ENCODE assay signal across 10 mouse cellular contexts in genomic region chr4:62944326-62944879, GRCm38 (mm10). TPM values are rescaled to one million over a fixed set of nuclear protein-coding genes. Genes with fewer than 3 reads are reported as not detected.
DNase-seq lines count a peak whose midpoint lies in the region; ATAC-seq and TF ChIP-seq lines count a peak whose summit lies in the region.
"Had no signal": no experiment of that assay in that cellular context is flagged by ENCODE, and none has a peak within 500 bp of the region (broad histone marks: within the 10 kb centered on the region; RNA-seq: fewer than 3 reads in every experiment).

No protein-coding gene starts in this region.

- no peaks in the 10 kb centered on the region for H3K27me3 ChIP-seq in forebrain, postnatal 0 days (ENCODE audit: insufficient read depth, low read length)
- H3K27me3 ChIP-seq in forebrain, embryonic 10.5 days (ENCODE audit: poor library complexity, severe bottlenecking) = no peaks in the 10 kb centered on the region
- H3K27me3 ChIP-seq in forebrain, embryonic 11.5 days (ENCODE audit: control insufficient read depth, insufficient read depth, low read length) = no peaks in the 10 kb centered on the region
- H3K27me3 ChIP-seq: hindbrain, embryonic 13.5 days had no signal

- H3K4me3 ChIP-seq in forebrain, postnatal 0 days (ENCODE audit: low read depth, low read length) = no peak overlapping the region
- H3K4me3 ChIP-seq in forebrain, embryonic 10.5 days = no peak overlapping the region
- no peak overlapping the region for H3K4me3 ChIP-seq in forebrain, embryonic 11.5 days (ENCODE audit: low read depth, low read length)
- H3K4me3 ChIP-seq: hindbrain, embryonic 13.5 days had no signal

- no peak overlapping the region for H3K27ac ChIP-seq in forebrain, postnatal 0 days (ENCODE audit: low read depth, low read length)
- H3K27ac ChIP-seq in forebrain, embryonic 10.5 days = no peak overlapping the region
- H3K27ac ChIP-seq in forebrain, embryonic 11.5 days (ENCODE audit: low read depth, low read length) = no peak overlapping the region
- H3K27ac ChIP-seq: hindbrain, embryonic 13.5 days had no signal

- H3K9me3 ChIP-seq in forebrain, postnatal 0 days (ENCODE audit: low read length) = no peaks in the 10 kb centered on the region
- H3K9me3 ChIP-seq in forebrain, embryonic 10.5 days = no peaks in the 10 kb centered on the region
- H3K9me3 ChIP-seq in forebrain, embryonic 11.5 days (ENCODE audit: control insufficient read depth, low read length) = no peaks in the 10 kb centered on the region
- H3K9me3 ChIP-seq: hindbrain, embryonic 13.5 days had no signal

- no peak for DNase-seq in forebrain, postnatal 0 days
- no peak for DNase-seq in forebrain, embryonic 10.5 days (ENCODE audit: extremely low spot score, low spot score)
- DNase-seq in thymus, postnatal 14 days = peak; percentile 25
- no peak for DNase-seq in thymus, adult 18-20 months
- DNase-seq in kidney, postnatal 10 days = peak; percentile 62
- peak; percentile 35 for DNase-seq in thymus, postnatal 4 days
- no peak for DNase-seq in forebrain, embryonic 11.5 days (ENCODE audit: low spot score)
- DNase-seq in layer of hippocampus, postnatal 14 days (ENCODE audit: low spot score in 2 of 2) = no peak

- H3K4me1 ChIP-seq in forebrain, postnatal 0 days (ENCODE audit: insufficient read depth) = no peaks in the 10 kb centered on the region
- H3K4me1 ChIP-seq in forebrain, embryonic 10.5 days = no peaks in the 10 kb centered on the region
- H3K4me1 ChIP-seq in forebrain, embryonic 11.5 days (replicated peaks; ENCODE audit: control insufficient read depth, insufficient read depth, low read length) = no peaks in the 10 kb centered on the region
- H3K4me1 ChIP-seq: hindbrain, embryonic 13.5 days had no signal

- no peaks in the 10 kb centered on the region for H3K36me3 ChIP-seq in forebrain, postnatal 0 days (ENCODE audit: insufficient read depth)
- H3K36me3 ChIP-seq in forebrain, embryonic 10.5 days (replicated peaks) = no peaks in the 10 kb centered on the region
- H3K36me3 ChIP-seq in forebrain, embryonic 11.5 days (ENCODE audit: control insufficient read depth, insufficient read depth, low read length) = no peaks in the 10 kb centered on the region
- H3K36me3 ChIP-seq: hindbrain, embryonic 13.5 days had no signal

- no peak overlapping the region for H3K9ac ChIP-seq in forebrain, postnatal 0 days
- H3K9ac ChIP-seq in forebrain, embryonic 11.5 days (ENCODE audit: low read length) = no peak overlapping the region
- H3K9ac ChIP-seq: hindbrain, embryonic 13.5 days had no signal

- peak; percentile 50 for TF ChIP-seq CTCF in forebrain, postnatal 0 days (IDR thresholded peaks at IDR 0.05; ENCODE audit: low read depth)

- ATAC-seq in forebrain, postnatal 0 days = no peak
- no peak for ATAC-seq in forebrain, embryonic 11.5 days (replicated peaks; ENCODE audit: low FRiP score)

- 69% methylated on average over 4 of the region's 4 CpGs for WGBS in forebrain, postnatal 0 days
- 68% methylated on average over 4 of the region's 4 CpGs for WGBS in forebrain, embryonic 10.5 days
- WGBS in forebrain, embryonic 11.5 days = 65% methylated on average over 4 of the region's 4 CpGs

- H3K4me2 ChIP-seq in forebrain, postnatal 0 days (ENCODE audit: low read depth) = no peak overlapping the region
- H3K4me2 ChIP-seq in forebrain, embryonic 11.5 days (ENCODE audit: low read depth, low read length, severe bottlenecking) = no peak overlapping the region
- H3K4me2 ChIP-seq: hindbrain, embryonic 13.5 days had no signal

RNA-seq across cellular contexts. Expression of gene Zfp618, which starts 21.0 kb away (rescaled TPM):
- total RNA-seq in forebrain, postnatal 0 days (2014; rRNA removed) = 13.8 and 21.9 TPM in 2 replicates
- polyA plus RNA-seq in forebrain, postnatal 0 days (2015; fragmentation: Nextera tagmentation; extraction: Ambion mirVana) = 5.5 and 11.1 TPM in 2 replicates
- polyA plus RNA-seq in forebrain, embryonic 10.5 days (2016; fragmentation: Nextera tagmentation; extraction: Ambion mirVana) = 21.4 and 23.3 TPM in 2 replicates
- polyA plus RNA-seq in forebrain, embryonic 11.5 days (2014; fragmentation: Nextera tagmentation; extraction: Ambion mirVana) = 27.7 and 33.5 TPM in 2 replicates
- total RNA-seq in layer of hippocampus, postnatal 14 days (2021) = 1 to 10 TPM; 3.7 to 4.7 TPM
- total RNA-seq: neutrophil, adult 5-6 weeks had no signal

Comparison
In these comparisons a context has a peak if more than half of its experiments do, and no peak if none do; other contexts are left out.
1. DNase-seq: peak in thymus, postnatal 14 days (single experiment), kidney, postnatal 10 days (single experiment) and thymus, postnatal 4 days (single experiment); none in forebrain, postnatal 0 days (single experiment), forebrain, embryonic 10.5 days (single experiment), thymus, adult 18-20 months (0 of 2), forebrain, embryonic 11.5 days (single experiment) and layer of hippocampus, postnatal 14 days (0 of 2).